Mouse (Mus musculus): ENCODE data around the gene Tgfbr2.

- TF ChIP-seq CTCF (IDR thresholded peaks at IDR 0.05; ENCODE audit: low read depth, low read length) (no peak), POLR2AphosphoS5 (IDR thresholded peaks at IDR 0.05; ENCODE audit: insufficient replicate concordance, low read depth, low read length) (no peak), GATA1 (IDR thresholded peaks at IDR 0.05; ENCODE audit: borderline replicate concordance, low read length) (no peak), TAL1 (conservative IDR thresholded peaks at IDR 0.05; ENCODE audit: low read depth, low read length) (no peak), GATA2 (IDR thresholded peaks at IDR 0.05; ENCODE audit: borderline replicate concordance, low read depth, low read length) (no peak)
Observed at GRCm38 (mm10) chr9:116053976-116054375, 121.2 kb downstream of the Tgfbr2 start.
